Mouse (Mus musculus) cerebellum, adult 2 months (tissue): ENCODE data around the gene Atp7a.

Source experiments
- CTCF ChIP-seq: fragments of 200-500 bp; IDR thresholded peaks from 2 replicates; pipeline ENCODE4 v1.5.1; 2011; ENCODE audit warnings: low read depth, mild to moderate bottlenecking, control low read depth, low read length, moderate library complexity, borderline replicate concordance; ENCODE audit not compliant: insufficient read depth
- POLR2A ChIP-seq: fragments of 200-500 bp; IDR thresholded peaks from 2 replicates; pipeline ENCODE4 v1.6.1; 2011; ENCODE audit warnings: low read length, control low read depth, borderline replicate concordance; ENCODE audit not compliant: insufficient read depth

DNA sequence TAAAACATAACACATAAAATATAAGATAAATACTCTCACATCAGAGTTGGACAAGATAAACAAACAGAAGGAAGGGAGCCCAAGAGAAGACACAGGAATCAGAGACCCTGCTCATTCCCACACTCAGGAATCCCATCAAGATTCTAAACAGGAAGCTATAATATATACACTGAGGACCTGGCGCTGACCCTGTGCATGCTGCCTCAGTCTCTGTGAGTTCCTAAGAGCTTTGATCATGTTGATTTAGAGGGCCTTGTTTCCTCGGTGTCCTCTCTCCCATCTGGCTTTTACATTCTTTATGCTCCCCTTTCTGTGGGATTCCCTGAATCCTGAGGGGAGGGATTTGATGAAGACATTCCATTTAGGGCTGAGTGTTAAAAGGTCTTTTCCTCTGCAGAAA lies 18.4 kb downstream of the Atp7a start:
- TF ChIP-seq POLR2A = no peak
- TF ChIP-seq CTCF = no peak
